Mouse (Mus musculus) embryo, embryonic 11 days (tissue): ENCODE measurements at regions not wholly inside any gene's neighbourhood (a gene's known extent, or its start where the extent isn't known, plus 50 kb on each side); places are given as distances from the start of the nearest gene placed in this dataset.
A peak's percentile ranks its signal among the peaks of the same experiment; 100 is the strongest.
"Not testable (repeated sequence)": the region's sequence is repeated elsewhere in the genome, so short reads cannot be mapped to it uniquely, and the experiment has no call there.

ENCODE experiments used
- DNase-seq: peaks from one replicate; pipeline ENCODE4 v3.0.0-alpha.2; 2015

DNA sequence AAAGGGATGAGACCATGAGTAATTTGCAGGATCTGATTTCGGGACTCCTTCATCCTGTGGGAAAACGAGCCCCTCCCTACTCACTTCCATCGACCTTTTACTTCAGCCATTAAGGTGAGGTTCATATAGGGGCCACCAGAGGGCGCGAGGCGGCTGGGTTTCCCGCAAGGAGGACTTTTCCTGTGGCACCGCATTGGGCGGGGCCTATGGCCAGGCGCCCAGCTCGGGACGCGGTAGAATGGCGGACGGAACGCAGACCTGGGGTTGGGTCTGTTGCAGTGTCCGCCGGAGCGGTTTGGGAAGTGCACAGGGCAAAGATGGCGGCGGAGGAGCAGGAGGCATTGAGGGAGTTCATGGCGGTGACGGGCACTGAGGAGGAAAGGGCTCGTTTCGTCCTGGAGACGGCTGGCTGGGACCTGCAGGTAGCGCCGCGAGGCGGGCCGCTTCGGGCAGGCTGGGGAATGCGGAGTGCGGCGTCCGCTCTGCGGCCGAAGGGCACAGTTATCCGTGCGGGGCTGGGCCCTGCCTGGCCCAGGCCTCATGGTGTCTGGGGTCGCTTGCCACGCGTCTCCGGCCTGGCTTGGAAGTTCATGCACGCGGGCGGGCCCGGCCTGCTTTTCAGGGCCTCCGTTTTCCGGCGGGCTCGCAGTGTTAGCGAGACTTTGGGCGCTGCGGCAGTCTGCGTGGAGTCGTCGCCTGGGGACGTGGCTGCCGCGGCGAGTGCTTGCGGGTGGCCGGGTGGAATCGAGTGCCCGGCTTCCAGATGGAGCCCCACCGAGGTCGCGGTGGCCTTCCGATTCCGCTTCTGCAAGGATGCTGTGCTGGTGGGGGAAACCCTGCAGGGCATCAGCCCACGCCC lies 219.1 kb downstream of the Gm31371 start:
- DNase-seq = peak; percentile 94

DNA sequence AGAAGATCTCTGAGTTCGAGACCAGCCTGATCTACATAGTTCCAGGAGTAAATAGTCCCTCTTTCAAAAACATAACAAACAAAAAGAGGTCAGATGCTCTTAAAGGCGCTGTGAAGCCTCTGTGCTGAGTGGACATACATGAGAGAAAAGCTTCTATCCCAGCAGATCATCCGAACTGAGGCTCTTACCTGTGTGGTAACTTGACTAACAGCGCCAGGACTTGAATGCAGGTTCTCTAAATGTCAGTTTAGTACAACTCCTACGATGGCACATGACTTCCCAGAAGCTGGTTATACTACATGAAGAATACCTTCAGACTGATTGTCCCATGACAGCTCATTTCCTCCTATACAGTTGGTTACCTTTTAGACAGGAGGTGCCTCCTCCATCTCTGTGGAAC lies 220.4 kb downstream of the Gm31371 start:
- not testable (repeated sequence) for DNase-seq

DNA sequence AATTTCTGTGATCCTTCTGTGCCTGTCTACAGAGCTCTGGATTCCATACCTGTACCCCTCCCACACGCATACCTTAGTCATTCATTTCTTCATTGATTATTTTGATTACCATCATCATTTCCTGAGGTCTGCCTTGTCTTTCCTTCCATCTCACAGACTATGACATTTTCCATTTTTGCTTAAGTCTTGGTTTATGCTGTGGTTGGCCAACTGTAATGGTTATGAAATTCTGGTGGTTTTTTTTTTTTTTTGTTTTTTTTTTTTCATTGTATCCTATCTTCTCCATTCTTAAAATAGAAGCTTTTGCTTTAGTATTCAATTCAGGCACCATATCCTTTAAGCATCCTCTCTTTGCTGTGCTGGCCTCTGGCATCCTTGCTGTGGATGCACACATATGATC lies 227.4 kb downstream of the Gm15319 start:
- not testable (repeated sequence) for DNase-seq

DNA sequence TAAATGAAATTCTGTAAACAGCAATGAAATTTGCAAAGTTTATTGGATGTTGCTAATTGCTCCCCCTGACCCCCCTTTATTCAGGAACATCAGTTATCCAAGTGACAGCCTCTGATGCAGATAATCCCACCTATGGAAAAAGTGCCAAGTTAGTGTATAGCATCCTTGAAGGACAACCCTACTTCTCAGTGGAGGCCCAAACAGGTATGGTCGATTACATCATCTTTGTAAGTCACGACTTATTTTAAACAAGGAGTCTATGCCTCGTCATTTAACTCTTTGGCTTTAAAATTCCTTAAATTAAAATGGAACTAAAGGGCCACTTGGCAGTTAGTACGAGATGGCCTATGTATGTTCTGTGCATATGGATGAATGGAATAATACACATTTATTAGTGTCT lies 217.6 kb downstream of the Gm15319 start:
- DNase-seq = not testable (repeated sequence)

DNA sequence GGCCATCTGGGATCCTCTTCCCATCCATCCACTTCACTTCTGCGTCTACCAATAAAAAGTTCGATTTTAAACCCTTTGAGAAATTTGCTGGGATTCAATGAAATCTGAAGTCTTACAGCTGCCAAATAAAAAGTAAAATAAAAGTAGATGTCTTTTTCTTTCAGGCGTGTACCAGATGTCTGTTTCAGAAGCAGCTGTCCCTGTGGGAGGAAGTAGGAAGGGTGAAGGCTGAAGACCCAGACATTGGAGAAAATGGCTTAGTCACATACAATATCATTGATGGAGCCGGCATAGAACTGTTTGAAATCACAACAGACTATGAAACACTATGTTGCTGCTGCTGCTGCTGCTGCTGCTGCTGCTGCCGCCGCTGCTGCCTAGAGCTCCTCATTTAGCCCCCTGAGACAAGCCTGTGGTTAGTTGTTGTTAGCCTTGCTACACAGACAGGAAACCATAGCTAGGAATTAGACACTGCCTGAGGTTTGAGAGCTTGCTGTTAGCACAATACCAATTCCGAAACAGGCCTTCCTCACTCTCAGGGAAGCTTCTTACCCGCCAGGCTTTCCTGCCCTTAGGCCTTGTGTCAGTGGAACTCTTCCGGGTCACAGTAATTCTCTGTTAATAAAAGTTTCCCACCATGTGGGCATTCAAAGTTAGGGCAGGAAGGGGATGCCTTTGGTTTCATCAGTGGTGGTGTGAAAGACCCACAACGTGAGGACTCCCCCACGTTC lies 211.5 kb downstream of the Gm15319 start:
- DNase-seq = not testable (repeated sequence)

DNA sequence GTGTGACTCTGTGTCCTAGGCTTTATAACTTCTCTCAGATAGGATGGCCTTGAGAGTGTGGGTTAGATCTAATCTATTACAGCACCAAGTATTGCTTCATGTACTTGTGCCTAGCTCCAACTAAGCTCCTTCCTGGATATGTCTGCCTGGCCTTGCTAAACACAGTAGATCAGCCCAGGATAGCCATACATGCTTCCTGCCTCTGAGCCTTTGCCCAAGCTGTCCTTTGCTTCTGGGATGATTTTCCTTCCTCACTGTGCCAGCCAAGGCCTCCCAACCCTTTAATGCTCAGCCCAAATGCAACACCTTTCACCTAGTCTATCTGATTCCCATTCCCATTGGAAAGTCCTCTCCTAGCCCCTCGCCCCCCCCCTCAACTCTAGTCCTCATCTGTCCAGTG lies 208.9 kb downstream of the Gm15319 start:
- not testable (repeated sequence) for DNase-seq
